Mouse (Mus musculus): ENCODE measurements around the gene Pdyn.

Gene Pdyn

GRCm38 (mm10) chr2:129654233-129654950 lies 45.3 kb downstream of the Pdyn start:
- no peak for DNase-seq (ENCODE audit: low spot score in 2 of 2)

- DNase-seq (ENCODE audit: low spot score in 2 of 2): no peak
Observed at GRCm38 (mm10) chr2:129653632-129654031, 46.0 kb downstream of the Pdyn start.

GRCm38 (mm10) chr2:129652616-129653015 lies 47.0 kb downstream of the Pdyn start:
- no peak for DNase-seq (ENCODE audit: low spot score in 2 of 2)
